Mouse (Mus musculus): ENCODE measurements around the gene Vmn1r138. TPM values are rescaled to one million over a fixed set of nuclear protein-coding genes. Genes with fewer than 3 reads are reported as not detected.
"Not testable (repeated sequence)": the region's sequence is repeated elsewhere in the genome, so short reads cannot be mapped to it uniquely, and the experiment has no call there.

The Vmn1r138 gene
- not detected for total RNA-seq (2021)
- long read RNA-seq, experiment 1 = 0 reads
- long read RNA-seq, experiment 2 = 0 reads

DNA sequence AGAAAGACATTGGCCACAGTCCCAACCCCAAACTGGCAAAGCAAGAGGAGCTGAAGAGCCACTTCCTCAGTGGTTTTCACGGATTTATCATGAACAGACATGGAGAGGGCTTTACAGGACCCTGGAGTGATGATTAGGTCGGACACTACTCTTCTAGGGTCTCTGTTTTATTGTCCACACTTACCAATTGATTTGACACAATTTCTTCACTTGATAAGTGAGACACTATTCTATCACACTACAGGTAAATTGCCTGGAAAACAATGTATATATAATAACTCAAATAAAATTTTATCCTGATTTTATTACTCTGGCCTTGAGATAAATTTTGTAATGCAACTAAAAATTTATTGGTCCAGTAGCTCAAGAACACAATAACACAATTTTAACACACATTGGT, at the start of gene Vmn1r138:
Gene Vmn1r138 (minus strand): TSS at position 101 of the 400 bp plus-strand sequence.
- DNase-seq; intact Hi-C loops (cut with DNase I; ENCODE audit: low total_unique reads): not testable (repeated sequence)

DNA sequence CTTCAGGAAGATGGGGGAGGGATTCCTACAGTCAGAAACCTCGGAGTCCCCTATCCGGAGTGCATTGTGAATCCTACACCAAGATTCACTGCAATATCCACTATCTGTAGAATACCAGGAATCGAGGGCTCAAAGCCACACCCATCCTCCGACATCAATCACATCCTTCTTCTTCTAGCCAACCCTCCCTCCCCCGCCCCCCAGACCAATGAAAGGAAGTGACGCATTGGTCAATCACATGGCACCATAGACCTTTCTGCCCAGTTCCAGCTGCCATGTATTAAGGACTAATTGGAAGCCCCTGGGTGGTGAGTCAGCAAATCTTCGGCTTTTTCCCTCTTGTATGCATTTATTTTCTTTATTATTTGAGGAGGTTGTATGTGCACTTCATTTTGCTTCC, 40.1 kb upstream of the Vmn1r138 start, which contains the start of gene Vmn1r139:
Gene Vmn1r139 (plus strand): TSS at position 301 of the 400 bp plus-strand sequence.
- intact Hi-C loops (cut with DNase I; ENCODE audit: low total_unique reads); DNase-seq: not testable (repeated sequence)

DNA sequence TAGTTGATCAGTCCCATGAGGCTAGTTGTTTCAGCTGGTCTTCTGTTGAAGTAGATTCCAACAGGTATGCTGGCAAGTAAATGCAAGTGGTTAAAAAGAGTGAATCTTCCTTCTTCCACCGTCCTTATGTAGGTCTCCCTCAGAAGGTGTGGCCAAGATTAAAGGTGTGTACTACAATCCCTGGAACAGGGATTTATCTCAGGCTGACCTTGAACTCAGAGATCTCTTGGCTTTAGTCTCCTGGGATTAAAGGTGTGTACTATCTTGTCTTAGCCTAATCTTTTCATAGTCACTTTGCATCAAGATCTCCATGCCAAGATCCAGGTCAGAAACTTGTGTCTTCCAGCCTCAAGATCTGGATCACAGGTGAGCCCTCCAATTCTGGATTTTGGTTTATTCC, 27.5 kb upstream of the Vmn1r138 start, which contains the start of gene Gm6176:
Gene Gm6176 (minus strand): TSS at position 101 of the 400 bp plus-strand sequence.
- intact Hi-C loops (cut with DNase I; ENCODE audit: low total_unique reads); DNase-seq: not testable (repeated sequence)

DNA sequence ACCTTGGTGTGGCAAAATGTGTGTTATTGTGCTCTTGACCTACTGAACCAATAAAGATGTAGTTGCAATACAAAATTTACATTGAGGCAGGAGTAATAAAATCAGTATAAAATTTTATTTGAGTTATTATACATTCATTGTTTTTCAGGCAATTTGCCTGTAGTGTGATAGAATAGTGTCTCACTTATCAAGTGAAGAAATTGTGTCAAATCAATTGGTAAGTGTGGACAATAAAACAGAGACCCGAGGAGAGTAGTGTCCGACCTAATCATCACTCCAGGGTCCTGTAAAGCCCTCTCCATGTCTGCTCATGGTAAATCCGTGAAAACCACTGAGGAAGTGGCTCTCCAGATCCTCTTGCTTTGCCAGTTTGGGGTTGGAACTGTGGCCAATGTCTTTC, 34.4 kb downstream of the Vmn1r138 start, which contains the start of gene Vmn1r137:
Gene Vmn1r137 (plus strand): TSS at position 301 of the 400 bp plus-strand sequence.
- intact Hi-C loops (cut with DNase I; ENCODE audit: low total_unique reads); DNase-seq: not testable (repeated sequence)

Other genes starting within 250 kb of the Vmn1r138 start
- not detected for gene Gm4177, start 232.2 kb downstream of the Vmn1r138 start, total RNA-seq (2021)
- gene Vmn1r135, start 196.5 kb downstream of the Vmn1r138 start, total RNA-seq (2021) = not detected
- gene Gm5725, start 184.6 kb downstream of the Vmn1r138 start, total RNA-seq (2021) = not detected
- not detected for gene Gm5891, start 107.6 kb downstream of the Vmn1r138 start, total RNA-seq (2021)
- gene Vmn1r137, start 34.3 kb downstream of the Vmn1r138 start, total RNA-seq (2021) = not detected
- gene Gm6176, start 27.4 kb upstream of the Vmn1r138 start, total RNA-seq (2021) = not detected
- gene Vmn1r139, start 40.2 kb upstream of the Vmn1r138 start, total RNA-seq (2021) = not detected
- gene Gm16451, start 89.3 kb upstream of the Vmn1r138 start, total RNA-seq (2021) = not detected
- not detected for gene Gm10666, start 105.8 kb upstream of the Vmn1r138 start, total RNA-seq (2021)
- gene Vmn1r142, start 135.1 kb upstream of the Vmn1r138 start, total RNA-seq (2021) = not detected
- gene Vmn1r143, start 160.5 kb upstream of the Vmn1r138 start, total RNA-seq (2021) = not detected
- gene Gm8653, start 172.4 kb upstream of the Vmn1r138 start, total RNA-seq (2021) = not detected
- not detected for gene Gm8453, start 200.6 kb upstream of the Vmn1r138 start, total RNA-seq (2021)